Mouse (Mus musculus) fibroblast of lung, adult 2 months (primary cell): ENCODE data around the gene Parva.

Experiments
- DNase-seq: peaks from one replicate; pipeline ENCODE4 v3.0.0-alpha.2; 2011; ENCODE audit warnings: low read depth

Parva gene

DNA sequence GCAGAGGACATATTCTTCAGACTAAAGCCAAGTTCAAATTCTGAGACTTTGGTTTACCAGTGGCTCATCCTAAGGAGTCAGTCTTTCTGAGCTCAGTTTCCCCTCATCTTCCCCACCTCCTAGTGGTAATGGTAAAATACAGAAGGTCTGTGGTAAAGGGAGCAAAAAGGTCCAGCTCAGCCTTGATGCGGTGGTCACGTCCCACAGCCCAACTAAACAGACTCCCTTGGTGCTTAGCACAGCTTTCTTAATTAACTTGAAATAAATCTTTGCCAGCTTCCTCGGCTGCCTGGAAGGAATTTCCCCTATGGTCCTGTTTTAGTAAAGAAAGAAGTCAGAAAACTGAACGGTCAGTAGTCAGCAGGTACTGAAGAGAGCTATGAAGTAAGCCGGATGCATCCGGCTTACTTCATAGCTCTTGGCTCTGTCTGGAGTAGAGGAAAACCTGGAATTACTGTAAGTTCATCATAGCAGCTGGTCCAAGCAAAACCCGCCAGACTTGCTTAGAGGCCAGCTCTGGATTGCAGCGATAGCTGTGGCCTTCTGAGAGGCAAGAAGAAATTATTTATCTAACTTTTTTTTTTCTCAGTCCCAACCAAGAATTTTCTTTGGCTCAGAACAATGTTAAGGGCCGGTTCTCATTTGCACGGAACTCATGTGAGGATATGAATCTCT is 176.3 kb downstream of the Parva start:
- peak; percentile 74 for DNase-seq

DNA sequence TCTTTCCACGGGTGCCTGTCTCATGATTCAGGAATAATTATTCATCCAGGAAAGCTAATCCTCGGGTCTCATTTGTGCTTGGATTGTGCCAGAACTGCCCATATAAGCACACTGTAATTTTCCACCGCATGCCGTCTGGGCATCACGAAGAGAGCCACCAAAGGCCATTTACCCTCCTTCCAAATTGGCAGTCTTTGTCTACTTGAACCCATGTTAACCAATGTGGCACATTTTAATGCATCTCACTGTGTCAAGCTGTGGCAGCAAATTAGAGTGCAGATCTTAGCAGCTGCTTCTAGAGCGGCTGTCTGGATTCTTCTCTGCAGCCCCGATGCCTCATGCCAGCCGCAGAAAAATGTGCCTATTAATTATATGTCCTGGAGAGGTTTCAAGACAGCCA is 176.9 kb downstream of the Parva start:
- DNase-seq, result no peak

DNA sequence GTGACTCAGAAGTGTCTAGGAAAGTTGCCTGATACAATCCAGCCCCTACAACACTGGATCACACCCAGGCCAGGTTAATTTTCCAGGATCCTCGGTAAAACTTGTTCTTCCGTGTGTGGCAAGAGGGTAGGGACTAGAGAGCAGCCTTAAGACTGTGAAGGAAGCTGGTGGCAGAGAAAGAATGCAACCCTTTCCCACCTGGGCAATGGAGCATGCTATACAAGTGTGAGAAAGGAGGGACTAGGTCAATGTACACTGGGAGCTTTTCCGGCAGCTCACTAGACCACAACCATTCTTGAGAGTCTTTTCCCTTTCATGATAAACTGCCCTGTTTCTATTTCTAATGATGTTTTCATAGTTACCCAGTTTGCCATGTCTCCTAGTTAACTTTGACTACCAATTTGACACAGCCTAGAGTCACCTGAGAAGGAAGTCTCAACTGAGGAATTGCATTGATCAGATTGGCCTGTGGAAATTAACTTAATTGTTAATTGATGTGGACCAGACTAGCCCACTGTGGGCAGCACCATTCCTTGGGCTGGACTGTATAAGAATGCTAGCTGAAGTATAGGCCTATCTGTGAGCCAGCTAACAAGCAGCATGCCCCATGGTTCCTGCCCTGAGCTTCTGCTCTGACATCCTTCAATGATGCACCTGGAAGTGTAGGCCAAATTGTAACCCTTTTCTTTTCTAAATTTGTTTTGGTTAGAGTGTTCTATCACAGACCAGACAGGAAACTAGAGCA is 186.9 kb downstream of the Parva start:
- no peak for DNase-seq

DNA sequence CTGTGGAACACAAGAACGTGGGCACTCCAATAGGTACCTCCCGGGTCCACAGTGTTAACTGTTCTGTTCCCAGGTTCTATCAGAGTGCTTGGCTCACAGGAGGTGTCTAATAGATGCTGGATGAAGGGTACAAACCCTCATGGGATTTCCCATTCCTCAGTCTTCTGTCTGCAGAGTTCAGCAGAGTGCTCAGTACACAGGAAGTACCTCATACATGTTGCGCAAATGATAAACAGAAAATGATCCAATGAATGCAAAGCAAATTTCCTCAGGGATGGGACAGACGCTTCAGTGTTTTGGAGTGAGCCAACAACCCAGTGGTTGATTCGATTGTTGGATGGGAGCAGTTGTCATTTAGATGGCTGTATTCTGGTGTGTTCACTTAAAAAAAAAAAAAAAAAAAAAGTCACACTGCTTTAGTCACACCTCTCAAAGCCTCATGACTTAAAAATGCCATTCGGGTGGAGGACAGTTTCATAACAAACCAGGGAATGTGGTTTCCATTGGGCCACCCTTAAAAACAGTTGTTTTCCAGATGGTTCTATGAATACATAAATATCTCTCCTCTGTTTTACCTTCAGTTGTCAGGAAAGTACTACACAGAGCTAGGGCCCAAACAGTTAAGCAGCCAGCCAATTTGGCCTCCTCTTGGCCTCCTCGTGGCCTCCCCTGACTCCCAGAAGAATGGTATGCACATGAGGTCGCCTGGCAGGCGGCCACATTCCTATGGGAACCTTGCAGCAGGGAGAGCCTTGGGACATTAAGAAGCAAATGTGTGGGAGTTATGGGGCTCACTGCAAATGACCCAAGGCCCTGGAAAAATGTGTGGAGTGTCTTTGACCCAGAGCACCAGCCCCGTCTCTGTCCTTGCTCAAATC is 187.7 kb downstream of the Parva start:
- DNase-seq, result peak; percentile 86

DNA sequence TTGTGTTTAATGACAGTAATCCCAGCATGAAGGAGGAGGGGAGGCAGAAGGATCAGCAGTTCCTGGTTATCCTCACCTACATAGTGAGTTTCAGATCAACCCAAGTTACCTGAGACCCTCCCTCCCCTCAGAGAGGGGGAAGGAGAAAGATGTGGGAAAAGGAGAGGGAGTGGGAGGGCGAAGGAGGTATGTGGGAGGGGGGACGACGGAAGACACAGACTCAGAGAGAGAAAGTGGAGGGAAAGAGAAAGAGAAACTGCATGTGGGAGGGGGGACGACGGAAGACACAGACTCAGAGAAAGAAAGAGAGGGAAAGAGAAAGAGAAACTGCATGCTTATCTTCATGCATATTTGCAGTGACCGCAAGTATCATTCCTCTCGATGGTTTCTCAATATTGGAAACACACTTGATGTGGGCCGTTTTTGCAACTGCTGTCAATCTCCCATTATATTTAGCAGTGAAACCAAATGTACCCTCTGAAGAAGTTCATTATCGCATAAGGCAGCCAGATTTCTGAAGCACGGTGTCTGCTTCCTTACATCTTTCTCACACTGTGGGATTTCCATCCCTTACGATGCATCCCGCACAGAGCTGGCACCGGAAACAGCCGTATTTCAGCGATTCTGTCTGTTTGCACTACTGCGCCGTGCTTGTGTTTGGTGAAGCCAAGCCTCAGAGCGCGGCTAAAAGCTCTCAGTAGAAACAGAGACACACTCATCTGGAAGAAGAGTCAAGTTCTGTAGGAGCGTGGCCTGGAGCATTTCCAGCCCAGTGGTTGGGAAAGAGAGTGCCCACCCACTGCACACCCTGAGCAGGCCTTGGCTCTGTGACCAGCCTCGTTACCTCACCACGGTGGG is 193.2 kb downstream of the Parva start:
- DNase-seq, result peak; percentile 67

DNA sequence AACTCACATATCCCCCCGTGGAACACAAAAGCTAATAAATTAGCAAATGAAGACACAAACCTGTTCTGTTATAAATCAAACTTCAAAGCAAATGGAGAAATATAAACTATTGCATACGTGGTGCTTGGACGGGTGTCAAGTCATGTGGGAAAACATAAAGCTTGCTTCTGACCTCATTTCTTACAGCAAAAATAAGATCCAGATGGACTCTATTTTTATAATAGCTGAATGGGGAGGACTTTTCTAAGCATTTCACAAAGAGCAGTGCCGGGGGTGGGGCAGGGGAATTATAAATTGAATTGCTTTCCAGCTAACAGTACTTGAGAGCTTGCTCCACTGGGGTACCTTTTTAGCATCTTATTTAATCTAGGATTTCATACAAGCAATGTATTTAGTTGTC is 200.2 kb downstream of the Parva start:
- DNase-seq, result no peak

DNA sequence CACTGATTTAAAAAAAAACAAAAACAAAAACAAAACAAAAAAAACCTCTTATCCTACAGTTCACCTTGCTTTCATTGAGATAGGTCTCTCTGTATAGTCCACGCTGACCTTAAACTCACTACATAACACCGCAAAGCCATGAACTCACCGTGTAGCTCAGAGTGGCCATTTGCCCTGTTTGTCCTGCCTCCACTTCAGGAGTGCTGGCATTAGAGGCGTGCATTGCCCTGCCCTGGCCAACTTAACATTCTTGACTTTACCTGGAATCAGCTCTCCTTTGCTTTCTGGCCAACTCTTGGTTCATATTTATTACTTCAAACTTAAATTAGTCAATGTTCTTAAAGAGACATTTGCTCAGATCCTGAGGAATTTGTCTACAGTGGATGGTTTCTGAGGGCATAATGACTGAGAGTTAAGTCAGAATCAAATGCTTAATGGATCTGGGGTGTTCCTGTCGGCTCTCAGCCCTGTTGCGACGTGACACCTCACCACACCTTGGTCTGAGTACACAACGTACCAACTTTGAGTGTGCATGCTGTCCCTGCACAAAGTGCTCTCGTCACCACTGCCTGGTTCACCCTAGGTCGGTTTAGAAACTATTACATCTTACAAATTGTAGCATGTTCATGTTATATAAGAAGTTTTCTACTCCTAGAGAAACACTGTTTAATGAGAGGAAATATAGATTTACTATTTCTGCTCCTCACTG is 207.4 kb downstream of the Parva start:
- no peak for DNase-seq

DNA sequence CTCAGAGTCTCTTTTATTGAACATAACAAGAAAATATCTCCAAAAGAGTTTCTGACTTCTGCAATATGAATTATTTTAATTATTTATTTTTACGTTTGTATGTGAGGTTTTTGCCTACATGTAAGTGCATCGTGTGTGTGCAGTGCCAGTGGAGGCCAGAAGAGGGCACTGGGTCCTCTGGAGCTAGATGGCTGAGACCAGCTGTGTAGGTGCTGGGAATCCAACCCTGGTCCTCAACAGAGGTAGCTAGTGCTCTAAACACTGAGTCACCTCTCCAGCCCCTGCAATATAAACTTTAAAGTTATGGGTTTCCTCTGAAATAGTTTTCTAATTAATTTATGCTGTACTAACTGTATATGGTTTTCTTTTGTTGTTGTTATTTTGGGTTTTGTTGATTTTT is 208.6 kb downstream of the Parva start:
- DNase-seq, result no peak
